Mouse (Mus musculus) lung, postnatal 0 days (tissue): ENCODE data around the gene Tmem266.

Experiments
- CTCF ChIP-seq: IDR thresholded peaks from 2 replicates; pipeline ENCODE4 v1.5.1; 2016; ENCODE audit warnings: antibody characterized with exemption, mild to moderate bottlenecking
- EP300 ChIP-seq: IDR thresholded peaks from 2 replicates; pipeline ENCODE4 v1.6.1; 2016; ENCODE audit warnings: antibody characterized with exemption, mild to moderate bottlenecking, control low read depth

GRCm38 (mm10) chr9:55447509-55447908 lies 120.8 kb downstream of the Tmem266 start:
- TF ChIP-seq CTCF (no peak), EP300 (no peak)
